Mouse (Mus musculus) kidney, embryonic 16.5 days (tissue): ENCODE results near the gene Nfkb1. TPM values are rescaled to one million over a fixed set of nuclear protein-coding genes. Genes with fewer than 3 reads are reported as not detected.

Source experiments
- polyA plus RNA-seq: library from polyadenylated mRNA; unstranded; fragments of >200 nt; fragmentation: Nextera tagmentation; extraction: Ambion mirVana; gene quantifications from 2 replicates; pipeline ENCODE4 v1.2.1, GENCODE M21; 2015

The Nfkb1 gene
- polyA plus RNA-seq, 1 experiment from 2014 or later, result 20.4 TPM

Other genes with a start within 250 kb of the Nfkb1 start
- gene Manba, start 205.9 kb downstream of the Nfkb1 start, polyA plus RNA-seq, result 36.5 and 39.6 TPM in 2 replicates
- gene Slc39a8, start 133.7 kb upstream of the Nfkb1 start, polyA plus RNA-seq, result 18.3 and 19.5 TPM in 2 replicates